Mouse (Mus musculus): Measurements from ENCODE around the gene Il1r1.

GRCm38 (mm10) chr1:40179031-40179430 lies 45.8 kb upstream of the Il1r1 start:
- TF ChIP-seq CTCF (IDR thresholded peaks at IDR 0.05; ENCODE audit: low read depth, low read length) (no peak), GATA1 (IDR thresholded peaks at IDR 0.05; ENCODE audit: borderline replicate concordance, low read length) (no peak), POLR2AphosphoS5 (IDR thresholded peaks at IDR 0.05; ENCODE audit: insufficient replicate concordance, low read depth, low read length) (no peak)
